Mouse (Mus musculus): ENCODE measurements around the gene Dhdds. TPM values are rescaled to one million over a fixed set of nuclear protein-coding genes. Genes with fewer than 3 reads are reported as not detected.

Dhdds gene
- polyA plus RNA-seq, 1 experiment, result 38.7 TPM

DNA sequence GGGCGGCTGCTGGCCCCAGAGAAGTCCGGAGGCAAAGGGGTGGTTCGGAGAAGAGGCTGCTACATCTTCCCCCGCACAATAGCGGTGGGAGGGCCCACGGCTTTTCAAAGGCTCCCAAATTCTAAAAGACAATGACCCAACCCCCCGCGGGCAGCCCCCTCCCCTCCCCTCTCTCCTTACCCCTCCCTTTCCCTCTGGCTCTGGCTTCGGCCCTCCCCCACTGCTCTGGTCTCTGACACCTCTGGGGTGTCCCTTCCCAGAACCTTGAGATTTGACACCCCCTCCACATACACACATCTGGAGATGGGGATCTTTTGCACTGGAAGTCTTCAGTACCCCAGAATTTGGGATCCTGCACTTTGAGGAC, 18.0 kb upstream of the Dhdds start, which contains the start of gene Lin28a:
Gene Lin28a (minus strand): TSS at position 63 of the 367 bp plus-strand sequence.
- H3K27ac ChIP-seq (ENCODE audit: insufficient read depth, low read depth, low read length), result no peak within 1 kb of the TSS
- TF ChIP-seq CTCF (IDR thresholded peaks at IDR 0.05; ENCODE audit: low read depth, low read length) (no peak), POLR2A (IDR thresholded peaks at IDR 0.05; ENCODE audit: borderline replicate concordance, low read depth, low read length) (no peak)
- H3K4me1 ChIP-seq (ENCODE audit: control insufficient read depth, insufficient read depth, low read length), result no peaks in the 10 kb centered on the region
- H3K4me3 ChIP-seq (ENCODE audit: insufficient read depth, low read length), result no peak within 1 kb of the TSS

DNA sequence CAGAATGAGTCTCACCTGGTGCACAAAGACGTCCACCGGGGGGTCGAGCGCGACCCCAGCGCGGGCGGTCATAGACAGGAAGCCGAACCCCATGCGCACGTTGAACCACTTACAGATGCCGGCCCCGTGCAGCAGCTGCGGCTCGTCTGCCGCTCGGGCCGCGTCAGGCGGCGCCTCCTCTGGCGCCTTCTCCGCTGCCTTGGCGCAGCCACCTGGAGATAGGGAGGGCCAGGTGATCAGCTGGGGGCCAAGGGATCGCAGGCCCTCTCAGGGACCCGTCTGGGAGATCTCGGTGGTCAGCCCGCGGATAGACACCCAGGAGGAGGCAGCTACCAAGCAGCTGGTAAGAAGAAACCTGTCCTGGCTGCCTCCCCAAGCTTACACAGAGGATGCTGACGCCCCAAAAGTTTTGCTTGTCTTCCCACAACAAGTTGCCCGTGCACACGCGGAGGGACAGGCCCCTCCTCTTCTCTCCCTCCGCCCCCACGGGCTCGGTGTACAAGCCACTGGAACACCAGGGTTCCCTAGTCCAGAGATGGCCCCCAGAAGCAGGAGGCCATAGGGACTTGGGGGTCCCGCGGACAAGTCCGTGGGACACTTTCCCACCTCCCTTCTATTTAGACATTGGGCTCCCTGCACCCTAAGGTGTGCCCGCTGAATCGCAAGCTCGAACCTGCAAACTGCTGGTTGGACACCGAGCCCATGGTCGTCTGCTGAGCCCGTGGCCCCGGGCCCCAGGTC, 17.5 kb upstream of the Dhdds start:
- no peaks in the 10 kb centered on the region for H3K4me1 ChIP-seq (ENCODE audit: control insufficient read depth, insufficient read depth, low read length)
- TF ChIP-seq POLR2A (IDR thresholded peaks at IDR 0.05; ENCODE audit: borderline replicate concordance, low read depth, low read length), result no peak
- TF ChIP-seq CTCF (IDR thresholded peaks at IDR 0.05; ENCODE audit: low read depth, low read length), result no peak
- no peak overlapping the region for H3K27ac ChIP-seq (ENCODE audit: insufficient read depth, low read depth, low read length)
- H3K4me3 ChIP-seq (ENCODE audit: insufficient read depth, low read length), result no peak overlapping the region

DNA sequence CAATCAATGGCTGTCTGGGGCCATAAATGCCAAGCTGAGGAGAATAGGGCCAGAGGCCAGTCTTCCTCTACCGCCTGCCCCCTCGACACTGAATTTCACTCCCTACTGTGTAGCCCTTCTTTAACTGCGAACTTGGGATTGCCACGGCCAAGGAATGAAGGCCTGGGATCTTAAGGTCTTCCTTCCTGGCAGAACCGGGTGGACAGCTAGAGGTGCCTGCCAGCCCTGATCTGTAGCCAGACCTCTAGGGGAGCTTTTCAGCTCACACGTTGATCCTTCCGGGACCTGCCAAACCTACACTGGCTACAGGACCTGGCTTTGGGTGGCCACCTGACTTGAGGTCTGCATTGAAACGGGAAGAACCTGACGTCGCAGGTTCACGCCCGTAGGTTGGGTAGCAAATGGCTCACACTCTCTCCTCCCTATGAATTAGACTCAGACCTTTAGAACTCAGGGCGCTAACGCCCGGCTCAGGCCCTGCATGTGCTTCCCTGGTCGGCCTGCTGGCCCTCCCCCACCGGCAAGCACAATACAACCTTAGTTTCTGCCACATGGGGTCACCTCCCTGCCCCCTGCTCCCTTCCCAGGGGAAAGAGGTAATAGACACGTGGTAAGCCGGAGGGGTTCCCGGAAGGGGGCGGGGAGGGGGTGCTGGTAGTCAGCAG, 16.6 kb upstream of the Dhdds start:
- TF ChIP-seq POLR2A (IDR thresholded peaks at IDR 0.05; ENCODE audit: borderline replicate concordance, low read depth, low read length) (no peak), CTCF (IDR thresholded peaks at IDR 0.05; ENCODE audit: low read depth, low read length) (no peak)
- Histone ChIP-seq H3K4me3 (ENCODE audit: insufficient read depth, low read length) (no peak overlapping the region), H3K4me1 (ENCODE audit: control insufficient read depth, insufficient read depth, low read length) (no peaks in the 10 kb centered on the region)

DNA sequence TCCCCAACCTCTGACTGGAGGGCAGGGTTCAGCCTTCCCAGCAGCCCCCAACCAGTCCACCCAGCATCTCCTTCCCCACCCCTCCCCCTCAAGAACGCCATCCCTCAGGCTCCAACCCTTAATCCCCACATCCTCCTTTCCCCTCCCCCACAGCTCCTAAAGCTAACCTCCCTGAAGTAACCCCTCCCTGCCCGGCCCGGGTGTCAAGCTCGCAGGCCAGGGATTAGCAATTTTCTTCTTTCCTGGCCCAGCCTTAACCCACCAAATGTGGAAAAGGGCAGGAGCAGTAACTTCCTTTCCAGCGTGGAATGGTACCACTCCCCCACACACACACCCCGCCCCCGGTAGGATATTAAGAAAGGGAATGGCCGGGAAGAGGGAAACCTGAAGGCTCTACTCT, 16.0 kb upstream of the Dhdds start:
- Histone ChIP-seq H3K4me3 (ENCODE audit: insufficient read depth, low read length) (no peak overlapping the region), H3K4me1 (ENCODE audit: control insufficient read depth, insufficient read depth, low read length) (no peaks in the 10 kb centered on the region), H3K27ac (ENCODE audit: insufficient read depth, low read depth, low read length) (no peak overlapping the region)
- no peak for TF ChIP-seq CTCF (IDR thresholded peaks at IDR 0.05; ENCODE audit: low read depth, low read length)
- TF ChIP-seq POLR2A (IDR thresholded peaks at IDR 0.05; ENCODE audit: borderline replicate concordance, low read depth, low read length), result no peak

More for the DNA sequence above, 16.6 kb upstream of the Dhdds start:
- H3K27ac ChIP-seq (ENCODE audit: insufficient read depth, low read depth, low read length), result no peak overlapping the region

DNA sequence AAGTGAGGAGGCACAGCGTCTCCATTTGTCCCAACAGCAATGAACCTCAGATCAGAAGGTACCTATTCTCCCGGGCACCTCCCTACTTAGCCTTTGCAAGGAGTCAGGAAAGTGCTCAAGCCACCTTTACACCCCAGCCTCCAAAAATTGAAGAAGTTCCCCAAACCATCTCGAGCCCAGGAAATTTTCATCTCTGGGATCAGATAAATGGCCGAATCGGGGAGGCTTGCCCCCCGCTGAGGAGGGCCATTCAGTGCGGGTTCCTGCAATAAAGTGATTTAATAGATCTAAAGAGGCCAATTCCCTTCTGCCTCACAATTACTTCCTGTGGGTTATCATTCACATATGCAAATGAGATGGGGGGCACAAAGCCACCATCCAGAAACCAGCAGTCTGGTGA, 15.5 kb upstream of the Dhdds start:
- no peak overlapping the region for H3K4me3 ChIP-seq (ENCODE audit: insufficient read depth, low read length)
- H3K4me1 ChIP-seq (ENCODE audit: control insufficient read depth, insufficient read depth, low read length), result no peaks in the 10 kb centered on the region
- TF ChIP-seq POLR2A (IDR thresholded peaks at IDR 0.05; ENCODE audit: borderline replicate concordance, low read depth, low read length), result no peak
- TF ChIP-seq CTCF (IDR thresholded peaks at IDR 0.05; ENCODE audit: low read depth, low read length), result no peak
- H3K27ac ChIP-seq (ENCODE audit: insufficient read depth, low read depth, low read length), result no peak overlapping the region

DNA sequence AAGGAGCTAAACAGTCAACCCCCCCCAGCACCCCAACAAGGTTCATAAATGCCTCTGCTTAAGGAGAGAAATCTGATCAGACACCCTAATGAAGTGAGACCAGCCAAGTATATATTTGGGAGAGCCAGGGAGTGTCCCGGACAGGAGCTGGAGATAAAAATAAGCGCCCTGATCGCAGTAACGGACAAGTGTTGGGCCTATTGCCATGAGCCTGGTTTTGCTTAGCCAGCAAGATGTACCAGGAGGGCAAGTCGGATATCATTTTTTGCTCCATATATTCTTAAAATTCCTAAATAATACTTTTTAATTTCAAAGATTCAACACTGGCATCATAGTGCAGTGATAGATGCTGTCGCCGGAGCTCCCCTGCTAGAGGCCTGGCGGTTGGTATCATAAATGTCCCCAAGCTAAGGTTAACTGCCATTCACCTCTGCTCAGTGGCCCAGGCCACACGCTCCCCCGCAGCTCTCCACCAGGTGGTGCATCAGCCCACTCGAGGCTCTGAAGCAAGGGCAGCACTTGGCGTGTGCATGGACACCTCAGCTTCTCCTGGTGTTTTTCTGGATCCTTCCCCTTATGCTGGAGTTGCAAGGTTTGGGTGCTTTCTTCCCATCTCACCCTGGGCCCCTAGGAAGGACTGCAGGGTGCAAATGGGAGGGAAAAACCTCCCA, 12.3 kb upstream of the Dhdds start:
- Histone ChIP-seq H3K27ac (ENCODE audit: insufficient read depth, low read depth, low read length) (no peak overlapping the region), H3K4me1 (ENCODE audit: control insufficient read depth, insufficient read depth, low read length) (no peaks in the 10 kb centered on the region), H3K4me3 (ENCODE audit: insufficient read depth, low read length) (no peak overlapping the region)
- no peak for TF ChIP-seq POLR2A (IDR thresholded peaks at IDR 0.05; ENCODE audit: borderline replicate concordance, low read depth, low read length)
- TF ChIP-seq CTCF (IDR thresholded peaks at IDR 0.05; ENCODE audit: low read depth, low read length), result no peak

DNA sequence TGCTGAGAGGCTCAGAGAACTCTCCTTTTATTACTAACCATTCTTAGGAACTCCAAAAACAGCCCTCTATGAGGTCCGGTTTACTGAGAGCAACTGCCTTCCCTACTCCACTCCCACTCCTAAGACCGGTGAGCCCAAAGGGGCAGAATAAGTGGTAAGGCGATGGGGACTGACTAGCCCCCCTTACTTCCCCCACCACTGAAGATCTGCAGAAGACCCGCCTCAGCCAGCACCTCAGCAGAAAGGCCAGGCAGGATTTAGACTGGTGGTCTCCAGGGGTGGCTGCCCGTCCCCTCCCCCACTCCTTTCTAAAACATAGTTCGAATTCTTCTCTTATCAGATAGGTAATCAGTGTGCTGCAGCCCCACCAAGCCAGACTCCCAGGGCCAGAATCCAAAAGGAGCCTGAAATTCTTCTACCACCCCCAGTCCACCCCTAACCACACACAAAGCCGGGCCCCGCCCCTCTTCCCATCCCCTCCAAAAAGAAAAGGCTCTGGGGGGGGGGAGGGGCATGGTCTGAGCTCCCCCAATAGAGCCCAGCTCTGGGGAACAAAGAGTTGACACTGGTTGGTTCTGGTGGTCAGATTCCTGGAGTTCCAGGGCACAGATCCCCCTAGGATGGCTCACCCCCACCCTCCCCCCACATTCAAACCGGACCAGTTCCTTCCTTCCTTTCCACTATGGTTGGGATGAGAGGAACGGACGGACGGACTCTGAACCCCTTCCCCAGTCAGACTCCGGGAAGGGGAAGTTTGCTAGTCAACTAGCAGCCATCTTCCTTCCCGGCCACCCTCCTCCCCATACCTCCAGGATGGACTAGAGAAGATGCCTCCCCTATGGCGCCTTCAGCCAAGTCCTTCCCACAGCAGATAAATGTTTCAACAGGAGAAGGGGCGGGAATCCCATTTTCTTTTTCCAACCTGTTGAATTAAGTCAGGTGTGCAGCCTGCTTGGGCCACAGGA, 11.0 kb upstream of the Dhdds start:
- Histone ChIP-seq H3K4me3 (ENCODE audit: insufficient read depth, low read length) (no peak overlapping the region), H3K27ac (ENCODE audit: insufficient read depth, low read depth, low read length) (no peak overlapping the region), H3K4me1 (ENCODE audit: control insufficient read depth, insufficient read depth, low read length) (no peaks in the 10 kb centered on the region)
- TF ChIP-seq POLR2A (IDR thresholded peaks at IDR 0.05; ENCODE audit: borderline replicate concordance, low read depth, low read length), result no peak

DNA sequence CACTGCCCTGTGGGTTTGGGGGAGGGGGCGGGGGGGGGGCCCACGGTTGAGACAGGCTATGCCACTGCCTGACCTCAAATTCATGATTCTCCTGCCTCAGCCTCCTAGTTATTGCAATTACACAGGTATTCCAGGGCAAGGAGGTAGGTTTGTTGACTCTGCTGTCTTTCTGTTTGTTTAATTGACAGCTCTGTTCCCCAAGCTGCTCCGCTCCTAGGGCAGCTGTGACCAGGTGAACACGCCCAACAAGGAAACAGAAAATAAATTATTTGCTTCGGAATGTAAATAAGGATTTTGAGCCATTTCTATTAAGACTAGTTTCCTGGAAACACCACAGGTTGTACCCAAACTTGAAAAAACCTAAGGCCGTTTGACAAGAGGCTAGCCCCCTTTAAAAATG, 9.0 kb upstream of the Dhdds start:
- Histone ChIP-seq H3K4me3 (ENCODE audit: insufficient read depth, low read length) (no peak overlapping the region), H3K27ac (ENCODE audit: insufficient read depth, low read depth, low read length) (no peak overlapping the region), H3K4me1 (ENCODE audit: control insufficient read depth, insufficient read depth, low read length) (peaks cover 8% of the 10 kb centered on the region)
- no peak for TF ChIP-seq POLR2A (IDR thresholded peaks at IDR 0.05; ENCODE audit: borderline replicate concordance, low read depth, low read length)
- no peak for TF ChIP-seq CTCF (IDR thresholded peaks at IDR 0.05; ENCODE audit: low read depth, low read length)

DNA sequence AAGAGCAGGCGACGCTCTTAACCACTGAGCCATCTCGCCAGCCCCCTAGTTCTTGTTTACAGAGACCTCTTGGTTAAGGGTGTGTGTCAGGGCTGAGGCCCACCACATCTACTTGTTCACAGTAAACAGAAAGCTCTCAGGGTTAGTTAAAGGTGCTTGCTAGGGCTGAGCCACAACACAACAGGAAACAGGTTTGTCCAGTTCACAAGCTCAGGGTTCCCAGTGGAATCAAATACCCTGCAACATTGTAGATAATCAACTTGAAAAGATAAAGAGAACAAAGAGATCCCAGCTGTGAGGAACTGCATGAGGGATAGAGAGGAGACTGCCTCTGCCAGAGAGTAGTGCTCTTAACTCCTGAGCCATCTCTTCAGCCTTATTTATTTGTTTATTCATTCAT, 6.1 kb upstream of the Dhdds start:
- Histone ChIP-seq H3K4me1 (ENCODE audit: control insufficient read depth, insufficient read depth, low read length) (peaks cover 12% of the 10 kb centered on the region), H3K4me3 (ENCODE audit: insufficient read depth, low read length) (no peak overlapping the region), H3K27ac (ENCODE audit: insufficient read depth, low read depth, low read length) (no peak overlapping the region)
- TF ChIP-seq POLR2A (IDR thresholded peaks at IDR 0.05; ENCODE audit: borderline replicate concordance, low read depth, low read length) (no peak), CTCF (IDR thresholded peaks at IDR 0.05; ENCODE audit: low read depth, low read length) (no peak)

All from bone marrow macrophage, adult 2 months (primary cell).